Mouse (Mus musculus): ENCODE measurements around the gene Hcst. TPM values are rescaled to one million over a fixed set of nuclear protein-coding genes. Genes with fewer than 3 reads are reported as not detected.
A peak's percentile ranks its signal among the peaks of the same experiment; 100 is the strongest.

Gene Hcst
- polyA plus RNA-seq, 1 experiment from 2014 or later = 0.89 TPM

DNA sequence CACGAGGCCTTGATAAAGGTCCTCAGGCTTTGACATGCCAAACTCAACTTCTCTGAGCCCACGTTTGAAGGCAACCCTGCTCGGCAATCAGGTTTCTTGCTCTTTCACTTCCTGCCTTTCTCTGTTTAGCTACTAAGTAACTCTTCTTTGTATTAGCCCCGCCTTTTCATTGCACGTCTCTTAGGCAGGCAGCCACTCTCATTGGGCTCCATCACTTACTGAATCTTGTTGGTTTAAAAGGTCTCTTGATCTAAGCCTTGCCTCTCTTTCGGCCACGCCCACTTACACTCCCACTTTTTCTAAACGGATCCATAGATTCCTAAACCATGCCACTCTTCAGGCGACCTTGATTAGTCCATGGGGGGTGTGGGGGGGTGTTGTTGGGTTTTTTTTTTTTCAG lies 24.0 kb upstream of the Hcst start:
- no peak for ATAC-seq (ENCODE audit: insufficient number of reproducible peaks, insufficient read depth, low FRiP score, low read depth)
- Histone ChIP-seq H3K4me3 (ENCODE audit: control insufficient read depth in 1 of 2, insufficient read depth in 1 of 2, low read depth in 1 of 2, low read length in 2 of 2) (no peak overlapping the region), H3K4me1 (ENCODE audit: control insufficient read depth in 2 of 2, insufficient read depth in 2 of 2, low read length in 2 of 2) (peaks cover 8 to 12% of the 10 kb centered on the region in 2 experiments; a peak in 2 of 4 replicates), H3K4me2 (ENCODE audit: low read length) (peak overlapping the region; percentile 80), H3K27me3 (ENCODE audit: control insufficient read depth, insufficient read depth, low read length) (peaks cover 40% of the 10 kb centered on the region), H3K36me3 (ENCODE audit: control insufficient read depth, insufficient read depth, low read length) (no peaks in the 10 kb centered on the region), H3K27ac (replicated peaks in 1 of 2; ENCODE audit: control insufficient read depth in 1 of 2, insufficient read depth in 1 of 2, low read depth in 2 of 2, low read length in 2 of 2) (no peak overlapping the region), H3K9ac (ENCODE audit: low read length) (no peak overlapping the region), H3K9me3 (ENCODE audit: control insufficient read depth, low read length) (0 out of 2 replicates have a peak, but pooled peaks cover 6% of the 10 kb centered on the region)
- 21% methylated on average over 9 of the region's 9 CpGs for WGBS

DNA sequence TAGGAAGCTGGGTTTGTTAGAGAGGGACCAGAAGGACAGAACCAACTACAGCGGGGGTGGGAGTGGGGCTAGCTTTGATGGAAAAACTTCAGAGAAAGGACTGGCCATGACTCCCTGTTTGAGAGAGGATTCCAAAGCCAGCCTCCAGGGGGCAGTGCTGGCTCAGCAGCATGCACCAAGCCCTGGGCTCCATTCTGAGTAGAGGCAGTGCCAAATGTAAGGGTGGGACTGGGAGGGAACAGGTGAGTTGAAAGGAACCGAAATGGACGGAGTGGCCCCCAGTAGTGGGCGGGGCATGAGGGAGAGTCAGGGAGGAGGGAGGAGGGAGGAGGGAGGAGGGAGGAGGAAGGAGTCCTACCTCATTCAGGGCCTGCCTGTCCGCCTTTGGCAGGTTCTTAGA lies 21.0 kb upstream of the Hcst start:
- Histone ChIP-seq H3K9me3 (ENCODE audit: control insufficient read depth, low read length) (no peaks in the 10 kb centered on the region), H3K27me3 (ENCODE audit: control insufficient read depth, insufficient read depth, low read length) (peaks cover 46% of the 10 kb centered on the region), H3K36me3 (ENCODE audit: control insufficient read depth, insufficient read depth, low read length) (no peaks in the 10 kb centered on the region), H3K4me2 (ENCODE audit: low read length) (no peak overlapping the region), H3K4me1 (ENCODE audit: control insufficient read depth in 2 of 2, insufficient read depth in 2 of 2, low read length in 2 of 2) (peaks cover 8 to 12% of the 10 kb centered on the region in 2 experiments; a peak in 2 of 4 replicates), H3K9ac (ENCODE audit: low read length) (no peak overlapping the region), H3K27ac (replicated peaks in 1 of 2; ENCODE audit: control insufficient read depth in 1 of 2, insufficient read depth in 1 of 2, low read depth in 2 of 2, low read length in 2 of 2) (no peak overlapping the region), H3K4me3 (ENCODE audit: control insufficient read depth in 1 of 2, insufficient read depth in 1 of 2, low read depth in 1 of 2, low read length in 2 of 2) (no peak overlapping the region)
- no peak for ATAC-seq (ENCODE audit: insufficient number of reproducible peaks, insufficient read depth, low FRiP score, low read depth)
- 26% methylated on average over 5 of the region's 5 CpGs for WGBS

- no peak overlapping the region for H3K27ac ChIP-seq (replicated peaks in 1 of 2; ENCODE audit: control insufficient read depth in 1 of 2, insufficient read depth in 1 of 2, low read depth in 2 of 2, low read length in 2 of 2)
- H3K9ac ChIP-seq (ENCODE audit: low read length) = no peak overlapping the region
- no peak overlapping the region for H3K4me3 ChIP-seq (ENCODE audit: control insufficient read depth in 1 of 2, insufficient read depth in 1 of 2, low read depth in 1 of 2, low read length in 2 of 2)
- H3K27me3 ChIP-seq (ENCODE audit: control insufficient read depth, insufficient read depth, low read length) = peaks cover 42% of the 10 kb centered on the region
- H3K4me1 ChIP-seq (ENCODE audit: control insufficient read depth in 2 of 2, insufficient read depth in 2 of 2, low read length in 2 of 2) = peaks cover 4 to 8% of the 10 kb centered on the region in 2 experiments; a peak in 2 of 4 replicates
- no peak for ATAC-seq (ENCODE audit: insufficient number of reproducible peaks, insufficient read depth, low FRiP score, low read depth)
- 69% methylated on average over 13 of the region's 13 CpGs for WGBS
- H3K9me3 ChIP-seq (ENCODE audit: control insufficient read depth, low read length) = no peaks in the 10 kb centered on the region
- H3K4me2 ChIP-seq (ENCODE audit: low read length) = no peak overlapping the region
- no peaks in the 10 kb centered on the region for H3K36me3 ChIP-seq (ENCODE audit: control insufficient read depth, insufficient read depth, low read length)
Measured at GRCm38 (mm10) chr7:30439734-30440133, 20.1 kb upstream of the Hcst start.

GRCm38 (mm10) chr7:30436879-30437278 lies 17.2 kb upstream of the Hcst start:
- H3K9ac ChIP-seq (ENCODE audit: low read length) = no peak overlapping the region
- H3K36me3 ChIP-seq (ENCODE audit: control insufficient read depth, insufficient read depth, low read length) = no peaks in the 10 kb centered on the region
- 18% methylated on average over 10 of the region's 10 CpGs for WGBS
- H3K27me3 ChIP-seq (ENCODE audit: control insufficient read depth, insufficient read depth, low read length) = peaks cover 23% of the 10 kb centered on the region
- H3K4me3 ChIP-seq (ENCODE audit: control insufficient read depth in 1 of 2, insufficient read depth in 1 of 2, low read depth in 1 of 2, low read length in 2 of 2) = no peak overlapping the region
- ATAC-seq (ENCODE audit: insufficient number of reproducible peaks, insufficient read depth, low FRiP score, low read depth) = no peak
- no peak overlapping the region for H3K27ac ChIP-seq (replicated peaks in 1 of 2; ENCODE audit: control insufficient read depth in 1 of 2, insufficient read depth in 1 of 2, low read depth in 2 of 2, low read length in 2 of 2)
- H3K4me1 ChIP-seq (ENCODE audit: control insufficient read depth in 2 of 2, insufficient read depth in 2 of 2, low read length in 2 of 2) = no peaks in the 10 kb centered on the region
- H3K4me2 ChIP-seq (ENCODE audit: low read length) = no peak overlapping the region
- no peaks in the 10 kb centered on the region for H3K9me3 ChIP-seq (ENCODE audit: control insufficient read depth, low read length)

DNA sequence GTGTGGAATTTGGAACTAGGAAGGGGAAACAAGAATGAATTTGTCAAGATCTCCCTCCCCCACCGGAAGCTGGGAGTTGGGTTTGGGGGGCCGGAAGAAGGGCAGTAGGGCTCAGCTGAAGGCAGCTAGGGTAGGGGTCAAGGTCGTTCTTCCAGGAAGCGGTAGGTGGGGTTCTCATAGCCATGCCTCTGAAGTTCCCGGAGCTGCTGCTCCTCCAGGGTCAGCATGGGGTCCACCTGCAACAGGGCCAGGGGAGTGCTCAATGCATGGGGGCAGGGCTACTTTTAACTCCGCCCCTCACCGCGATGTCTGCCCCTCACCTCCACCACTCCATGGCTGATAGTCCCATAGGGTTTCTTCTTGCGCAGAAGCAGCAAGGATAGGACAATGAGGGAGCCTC lies 15.5 kb upstream of the Hcst start:
- Histone ChIP-seq H3K9me3 (ENCODE audit: control insufficient read depth, low read length) (no peaks in the 10 kb centered on the region), H3K27me3 (ENCODE audit: control insufficient read depth, insufficient read depth, low read length) (peaks cover 23% of the 10 kb centered on the region), H3K4me3 (ENCODE audit: control insufficient read depth in 1 of 2, insufficient read depth in 1 of 2, low read depth in 1 of 2, low read length in 2 of 2) (no peak overlapping the region), H3K27ac (replicated peaks in 1 of 2; ENCODE audit: control insufficient read depth in 1 of 2, insufficient read depth in 1 of 2, low read depth in 2 of 2, low read length in 2 of 2) (no peak overlapping the region), H3K4me2 (ENCODE audit: low read length) (no peak overlapping the region), H3K9ac (ENCODE audit: low read length) (no peak overlapping the region), H3K36me3 (ENCODE audit: control insufficient read depth, insufficient read depth, low read length) (no peaks in the 10 kb centered on the region), H3K4me1 (ENCODE audit: control insufficient read depth in 2 of 2, insufficient read depth in 2 of 2, low read length in 2 of 2) (no peaks in the 10 kb centered on the region)
- WGBS = 40% methylated on average over 9 of the region's 9 CpGs
- ATAC-seq (ENCODE audit: insufficient number of reproducible peaks, insufficient read depth, low FRiP score, low read depth) = no peak

DNA sequence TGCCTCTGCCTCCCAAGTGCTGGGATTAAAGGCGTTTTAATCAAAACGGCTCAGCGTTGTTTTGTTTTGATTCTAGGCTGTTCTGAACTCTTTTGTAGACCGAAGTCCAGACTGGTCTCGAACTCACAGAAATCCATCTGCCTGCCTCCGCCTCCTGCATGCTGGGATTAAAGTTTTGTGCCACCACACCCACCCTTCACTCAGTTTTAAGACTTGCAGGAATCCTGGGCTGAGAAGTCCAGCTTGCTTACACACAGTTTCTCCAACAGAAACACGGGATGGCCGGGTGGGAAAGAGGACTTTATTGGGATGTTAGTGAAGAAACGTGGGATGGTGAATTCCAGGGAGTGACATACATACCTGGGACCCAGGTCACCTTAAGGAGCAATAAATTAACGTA lies 15.0 kb upstream of the Hcst start:
- no peaks in the 10 kb centered on the region for H3K36me3 ChIP-seq (ENCODE audit: control insufficient read depth, insufficient read depth, low read length)
- no peak overlapping the region for H3K4me3 ChIP-seq (ENCODE audit: control insufficient read depth in 1 of 2, insufficient read depth in 1 of 2, low read depth in 1 of 2, low read length in 2 of 2)
- H3K4me2 ChIP-seq (ENCODE audit: low read length) = no peak overlapping the region
- H3K9ac ChIP-seq (ENCODE audit: low read length) = no peak overlapping the region
- no peaks in the 10 kb centered on the region for H3K4me1 ChIP-seq (ENCODE audit: control insufficient read depth in 2 of 2, insufficient read depth in 2 of 2, low read length in 2 of 2)
- H3K27ac ChIP-seq (replicated peaks in 1 of 2; ENCODE audit: control insufficient read depth in 1 of 2, insufficient read depth in 1 of 2, low read depth in 2 of 2, low read length in 2 of 2) = no peak overlapping the region
- peaks cover 23% of the 10 kb centered on the region for H3K27me3 ChIP-seq (ENCODE audit: control insufficient read depth, insufficient read depth, low read length)
- ATAC-seq (ENCODE audit: insufficient number of reproducible peaks, insufficient read depth, low FRiP score, low read depth) = no peak
- H3K9me3 ChIP-seq (ENCODE audit: control insufficient read depth, low read length) = no peaks in the 10 kb centered on the region
- 60% methylated on average over 10 of the region's 10 CpGs for WGBS

DNA sequence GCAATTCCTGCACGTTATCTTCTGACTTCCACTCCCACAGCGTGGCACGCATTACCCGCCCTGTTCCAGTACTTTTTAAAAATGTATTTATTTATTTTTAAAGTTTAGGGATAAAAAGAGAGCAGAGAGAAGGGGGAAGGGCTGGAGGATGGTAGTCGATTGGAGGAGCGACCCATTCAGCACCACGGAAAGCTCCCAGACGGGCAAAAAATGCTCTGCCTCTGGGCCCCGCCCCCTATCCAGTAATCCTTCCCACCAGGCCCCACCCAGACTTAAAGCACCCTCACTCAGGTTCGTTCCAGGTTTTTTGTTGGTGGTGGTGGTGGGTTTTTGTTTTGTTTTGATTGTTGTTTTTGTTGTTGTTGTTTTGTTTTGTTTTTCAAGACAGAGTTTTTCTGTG lies 14.6 kb upstream of the Hcst start:
- Histone ChIP-seq H3K4me1 (ENCODE audit: control insufficient read depth in 2 of 2, insufficient read depth in 2 of 2, low read length in 2 of 2) (no peaks in the 10 kb centered on the region), H3K9me3 (ENCODE audit: control insufficient read depth, low read length) (no peaks in the 10 kb centered on the region), H3K9ac (ENCODE audit: low read length) (no peak overlapping the region), H3K27ac (replicated peaks in 1 of 2; ENCODE audit: control insufficient read depth in 1 of 2, insufficient read depth in 1 of 2, low read depth in 2 of 2, low read length in 2 of 2) (no peak overlapping the region), H3K27me3 (ENCODE audit: control insufficient read depth, insufficient read depth, low read length) (peaks cover 23% of the 10 kb centered on the region), H3K4me3 (ENCODE audit: control insufficient read depth in 1 of 2, insufficient read depth in 1 of 2, low read depth in 1 of 2, low read length in 2 of 2) (no peak overlapping the region), H3K36me3 (ENCODE audit: control insufficient read depth, insufficient read depth, low read length) (no peaks in the 10 kb centered on the region), H3K4me2 (ENCODE audit: low read length) (no peak overlapping the region)
- 2% methylated on average over 10 of the region's 10 CpGs for WGBS
- ATAC-seq (ENCODE audit: insufficient number of reproducible peaks, insufficient read depth, low FRiP score, low read depth) = no peak

DNA sequence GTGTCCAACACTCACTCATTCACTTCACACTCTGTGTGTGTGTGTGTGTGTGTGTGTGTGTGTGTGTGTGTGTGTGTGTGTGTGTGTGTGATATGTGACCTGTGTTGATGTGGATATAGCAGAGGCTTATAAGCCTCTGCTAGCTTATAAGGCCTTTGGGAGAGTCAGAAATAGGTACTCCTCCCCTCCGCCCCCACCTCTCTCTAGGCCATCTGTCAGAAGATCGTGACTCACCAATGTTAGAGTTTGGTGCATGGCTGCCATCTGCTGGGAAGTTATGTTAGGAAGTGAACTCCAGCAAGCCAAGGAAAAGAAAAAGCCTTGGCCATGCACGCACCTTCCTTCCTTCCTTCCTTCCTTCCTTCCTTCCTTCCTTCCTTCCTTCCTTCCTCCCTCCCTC lies 12.1 kb upstream of the Hcst start:
- Histone ChIP-seq H3K4me3 (ENCODE audit: control insufficient read depth in 1 of 2, insufficient read depth in 1 of 2, low read depth in 1 of 2, low read length in 2 of 2) (no peak overlapping the region), H3K4me1 (ENCODE audit: control insufficient read depth in 2 of 2, insufficient read depth in 2 of 2, low read length in 2 of 2) (no peaks in the 10 kb centered on the region), H3K9me3 (ENCODE audit: control insufficient read depth, low read length) (no peaks in the 10 kb centered on the region), H3K9ac (ENCODE audit: low read length) (no peak overlapping the region), H3K27me3 (ENCODE audit: control insufficient read depth, insufficient read depth, low read length) (peaks cover 17% of the 10 kb centered on the region), H3K36me3 (ENCODE audit: control insufficient read depth, insufficient read depth, low read length) (peaks cover 7% of the 10 kb centered on the region), H3K4me2 (ENCODE audit: low read length) (no peak overlapping the region), H3K27ac (replicated peaks in 1 of 2; ENCODE audit: control insufficient read depth in 1 of 2, insufficient read depth in 1 of 2, low read depth in 2 of 2, low read length in 2 of 2) (no peak overlapping the region)
- ATAC-seq (ENCODE audit: insufficient number of reproducible peaks, insufficient read depth, low FRiP score, low read depth) = no peak
- WGBS = 6% methylated on average over 3 of the region's 3 CpGs

All from heart, embryonic 14.5 days (tissue).